Mouse (Mus musculus) left cerebral cortex, adult 18-20 months (tissue): ENCODE measurements around the gene Ptx4. TPM values are rescaled to one million over a fixed set of nuclear protein-coding genes. Genes with fewer than 3 reads are reported as not detected.
"Not testable (repeated sequence)": the region's sequence is repeated elsewhere in the genome, so short reads cannot be mapped to it uniquely, and the experiment has no call there.

Source experiments
- DNase-seq, 2 experiments: peaks; one replicate each; pipeline ENCODE4 v3.0.0; 2021 to 2022; ENCODE audit warnings: low spot score in 2 of 2, mixed read lengths in 1 of 2
- total RNA-seq, 2 experiments: library from RNA; stranded (reverse); gene quantifications; 2 replicates each; pipeline ENCODE4 v1.2.3; 2021

Gene Ptx4
- total RNA-seq, 2 experiments from 2014 or later, result 0.54 to 0.67 TPM

DNA sequence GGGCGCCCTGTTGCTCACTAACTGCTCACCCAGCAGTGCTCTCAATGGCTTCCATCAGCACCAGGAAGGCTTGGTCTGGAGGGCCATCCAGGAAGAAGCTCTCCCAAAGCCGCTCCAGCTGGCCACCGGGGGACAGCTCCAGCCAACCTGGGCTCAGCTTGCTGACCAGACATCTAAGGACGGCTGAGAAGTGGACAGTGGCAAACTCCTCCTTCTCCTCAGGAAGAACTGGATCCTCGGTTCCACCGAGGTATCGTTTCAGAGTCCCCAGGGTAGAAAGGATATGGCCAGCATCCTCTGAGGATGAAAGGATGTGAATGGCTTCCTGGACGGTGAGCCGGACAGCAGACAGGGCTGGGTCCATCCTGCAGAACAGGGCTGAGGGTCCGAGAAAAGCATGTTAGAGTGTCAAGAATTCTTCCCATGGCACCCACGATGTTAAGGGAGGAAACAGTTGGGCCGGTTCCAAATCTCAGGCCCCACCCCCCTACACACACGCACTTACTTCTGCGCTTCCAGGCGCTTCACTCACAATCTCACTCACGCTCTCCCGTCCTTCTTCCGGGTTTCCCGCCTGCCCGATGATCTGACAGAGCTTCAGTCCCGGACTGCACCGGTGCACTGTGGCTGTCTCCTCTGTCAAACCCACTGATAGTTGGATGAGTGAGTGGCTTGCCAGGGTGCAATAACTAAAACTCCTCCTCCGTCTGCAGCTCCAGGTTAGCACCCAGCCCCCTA is 5.5 kb upstream of the Ptx4 start:
- DNase-seq, result peak in 1 of 2 experiments; percentile 9

DNA sequence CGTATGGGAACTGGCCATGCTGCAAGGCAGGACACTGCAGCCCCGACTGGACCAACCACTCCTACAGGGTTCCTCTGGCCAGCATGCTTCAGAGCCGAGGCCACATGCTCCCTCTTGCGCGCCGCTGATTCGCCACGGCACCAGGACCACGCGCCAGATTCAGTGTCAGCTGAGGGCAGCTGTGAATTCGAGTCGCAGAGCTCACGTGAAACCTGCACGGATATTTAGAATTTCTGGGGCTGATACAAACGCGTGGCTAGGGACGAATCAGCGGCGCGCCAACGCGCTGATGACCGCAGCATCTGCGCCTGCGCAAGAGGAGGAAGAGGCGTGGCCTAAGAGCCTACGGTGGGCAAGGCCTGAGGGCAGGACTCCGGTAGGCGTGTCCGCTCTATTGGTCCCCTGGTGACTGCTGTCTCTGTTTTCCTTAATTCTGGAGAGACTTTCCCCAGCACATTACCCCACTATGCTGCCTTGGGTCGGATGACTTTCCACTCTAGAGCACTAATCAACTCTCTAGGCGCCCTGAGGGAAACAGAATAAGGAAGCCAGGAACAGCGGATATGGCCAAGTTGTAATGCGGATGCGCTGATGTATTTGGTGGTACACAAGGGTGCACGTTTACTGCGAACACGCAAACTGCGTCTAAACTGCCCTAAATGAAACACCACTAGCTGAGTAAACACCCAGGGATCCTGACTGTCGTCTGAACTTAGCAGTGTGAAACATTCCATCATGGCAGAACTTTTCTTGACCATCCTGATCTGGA is 4.7 kb upstream of the Ptx4 start, which contains the start of gene Telo2:
TSS of gene Telo2 (minus strand) at position 304 of the 769 bp plus-strand sequence.
- DNase-seq, result peak; percentile 93 to 94

DNA sequence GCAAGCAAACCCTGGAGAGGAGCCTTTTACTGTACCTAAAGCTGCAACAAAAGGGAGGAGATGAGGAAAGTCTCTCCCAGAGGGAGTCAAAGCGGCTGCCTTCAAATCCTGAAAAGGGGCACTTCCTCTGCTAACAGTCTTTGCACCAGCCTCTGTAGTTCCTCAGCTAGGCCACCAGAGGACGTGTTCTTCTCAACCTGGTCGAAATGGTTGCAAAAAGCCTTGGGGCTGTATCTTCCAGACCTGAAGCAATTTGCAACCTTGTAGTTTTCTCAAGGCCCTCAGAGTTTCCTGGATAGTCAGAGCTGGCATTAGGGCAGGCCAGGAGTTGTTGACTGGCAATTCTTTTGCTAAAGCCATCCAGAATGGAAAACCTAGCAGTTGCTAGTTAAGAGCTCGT is 3.3 kb upstream of the Ptx4 start:
- DNase-seq, result no peak

DNA sequence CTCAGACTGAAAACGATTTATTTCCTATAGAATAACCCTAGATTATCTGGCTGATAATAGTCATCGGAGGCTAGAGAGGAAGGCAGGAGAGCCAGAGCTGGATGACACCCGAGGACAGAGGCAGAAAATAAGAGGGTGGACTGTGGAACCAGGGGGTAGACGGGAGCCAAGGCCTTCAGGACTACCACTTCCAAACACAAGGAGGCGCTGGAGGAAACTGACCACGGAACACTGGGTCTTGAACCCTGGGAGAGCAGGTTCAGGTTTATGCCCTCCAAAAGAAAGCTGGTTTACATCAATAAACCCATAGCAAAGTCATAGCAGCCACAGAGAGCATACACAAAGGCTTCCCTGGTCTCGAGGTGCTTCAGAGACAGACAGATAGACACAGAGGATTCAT is 3.4 kb downstream of the Ptx4 start:
- DNase-seq, result no peak

DNA sequence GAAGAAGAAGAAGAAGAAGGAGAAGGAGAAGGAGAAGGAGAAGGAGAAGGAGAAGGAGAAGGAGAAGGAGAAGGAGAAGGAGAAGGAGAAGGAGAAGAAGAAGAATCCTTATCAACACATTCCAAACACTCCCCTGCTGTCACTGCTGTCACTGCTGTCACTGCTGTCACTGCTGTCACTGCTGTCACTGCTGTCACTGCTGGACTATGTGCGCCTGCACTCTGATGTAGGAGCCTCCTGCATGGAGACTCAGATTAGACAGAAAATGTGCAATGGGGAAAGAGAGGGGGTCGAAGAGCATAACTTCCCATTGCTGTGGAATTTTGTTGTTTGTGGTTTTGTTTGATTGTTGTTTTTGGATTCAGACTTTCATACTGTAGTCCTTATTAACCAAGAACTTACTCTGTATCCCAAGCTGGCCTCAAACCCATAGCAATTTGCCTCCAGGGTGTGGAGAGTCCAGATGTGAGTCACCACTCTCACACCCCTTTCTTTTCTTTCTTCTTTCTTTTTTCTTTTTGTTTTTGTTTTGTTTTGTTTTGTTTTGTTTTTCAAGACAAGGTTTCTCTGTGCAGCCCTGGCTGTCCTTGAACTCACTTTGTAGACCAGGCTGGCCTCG is 5.0 kb downstream of the Ptx4 start:
- not testable (repeated sequence) for DNase-seq

DNA sequence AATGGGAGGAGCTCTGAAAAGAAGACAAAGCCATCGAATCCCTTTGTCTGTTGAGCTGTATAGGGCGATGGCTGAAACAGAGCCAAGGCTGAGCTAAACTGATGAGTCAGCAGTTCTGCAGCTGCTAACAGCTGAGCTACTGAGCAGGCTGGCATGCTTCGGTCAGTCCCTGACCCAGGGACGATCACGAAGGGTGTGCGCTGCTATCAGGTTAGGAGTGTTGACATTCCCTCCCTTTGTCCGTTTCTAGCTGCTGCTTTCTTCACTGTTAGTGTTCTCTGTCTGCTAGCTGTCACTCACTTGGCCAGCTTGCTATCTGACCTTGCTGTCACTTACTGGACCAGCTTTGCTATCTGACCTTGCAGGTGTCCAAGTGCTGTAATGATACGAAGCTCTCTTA is 6.5 kb downstream of the Ptx4 start:
- no peak for DNase-seq

DNA sequence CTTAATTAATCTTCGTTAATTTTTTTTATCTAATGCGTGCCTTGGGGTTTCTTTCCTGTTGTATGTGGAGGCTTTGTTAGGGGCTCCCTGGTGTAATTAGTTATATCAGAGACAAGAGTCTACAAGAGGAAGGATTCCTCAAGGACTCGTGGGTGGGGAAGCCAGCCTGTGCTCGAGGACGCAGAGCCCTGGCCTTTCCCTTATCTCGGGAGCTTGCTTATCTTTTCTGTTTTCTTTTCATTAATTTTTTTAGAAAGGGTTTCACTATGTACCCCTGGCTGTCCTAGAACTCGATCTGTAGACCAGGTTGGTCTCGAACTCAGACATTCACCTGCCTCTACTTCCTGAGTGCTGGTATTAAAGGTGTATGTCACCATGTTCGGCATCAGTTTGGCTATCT is 7.1 kb downstream of the Ptx4 start:
- DNase-seq, result no peak

DNA sequence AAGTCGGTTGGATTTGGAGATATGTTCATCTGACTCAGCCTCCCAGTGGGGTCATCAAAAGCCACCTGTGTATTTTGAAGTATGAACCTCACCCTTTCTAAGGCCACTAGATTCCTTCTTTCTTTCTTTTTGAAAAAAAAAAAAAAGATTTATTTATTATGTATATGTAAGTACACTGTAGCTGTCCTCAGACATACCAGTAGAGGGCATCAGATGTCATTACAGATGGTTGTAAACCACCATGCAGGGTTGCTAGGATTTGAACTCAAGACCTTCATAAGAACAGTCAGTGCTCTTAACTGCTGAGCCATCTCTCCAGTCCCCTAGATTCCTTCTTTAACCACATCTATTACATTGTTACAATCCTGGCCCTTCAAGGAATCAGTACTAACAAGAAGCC is 9.5 kb downstream of the Ptx4 start:
- DNase-seq, result no peak

DNA sequence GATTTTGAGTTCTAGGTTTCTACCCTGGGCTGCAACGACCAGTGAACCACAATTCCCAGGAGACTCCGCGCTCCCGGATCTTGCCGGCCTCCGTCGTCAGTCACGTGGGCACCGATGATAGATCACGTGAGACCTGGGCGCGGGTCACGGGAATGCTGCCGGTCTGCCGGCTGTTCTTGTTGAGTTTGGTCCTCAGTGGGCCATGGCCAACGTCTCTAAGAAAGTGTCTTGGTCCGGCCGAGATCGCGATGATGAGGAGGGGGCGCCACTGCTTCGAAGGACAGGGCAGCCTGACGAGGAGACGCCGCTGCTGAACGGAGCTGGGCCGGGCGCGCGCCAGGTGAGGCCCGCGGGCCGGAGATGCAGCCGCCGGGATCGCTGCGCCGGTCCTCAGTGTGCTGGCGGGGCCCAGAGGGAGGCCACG is 12.7 kb downstream of the Ptx4 start, which contains the start of gene Clcn7:
TSS of gene Clcn7 (plus strand) at position 117 of the 424 bp plus-strand sequence.
- DNase-seq, result peak; percentile 97

DNA sequence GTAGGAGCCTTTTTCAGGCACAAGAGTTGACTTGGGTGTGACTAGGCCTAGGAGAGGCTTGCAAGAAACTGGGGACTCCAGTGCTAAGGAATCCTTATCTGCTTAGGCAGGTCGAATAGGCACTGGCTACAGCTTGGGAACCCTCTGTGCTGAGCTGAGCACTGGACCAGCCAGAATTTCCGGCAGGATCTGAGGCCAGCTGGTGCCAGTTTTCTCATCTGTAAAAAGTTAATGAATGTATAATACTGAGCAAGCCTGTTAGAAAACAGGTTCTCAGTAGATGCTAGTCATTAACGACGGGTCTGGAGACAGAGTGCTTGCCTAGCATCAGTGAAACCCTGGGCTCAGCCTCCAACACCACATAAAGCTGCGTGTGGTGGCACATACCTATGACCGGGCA is 15.1 kb downstream of the Ptx4 start:
- DNase-seq, result no peak

DNA sequence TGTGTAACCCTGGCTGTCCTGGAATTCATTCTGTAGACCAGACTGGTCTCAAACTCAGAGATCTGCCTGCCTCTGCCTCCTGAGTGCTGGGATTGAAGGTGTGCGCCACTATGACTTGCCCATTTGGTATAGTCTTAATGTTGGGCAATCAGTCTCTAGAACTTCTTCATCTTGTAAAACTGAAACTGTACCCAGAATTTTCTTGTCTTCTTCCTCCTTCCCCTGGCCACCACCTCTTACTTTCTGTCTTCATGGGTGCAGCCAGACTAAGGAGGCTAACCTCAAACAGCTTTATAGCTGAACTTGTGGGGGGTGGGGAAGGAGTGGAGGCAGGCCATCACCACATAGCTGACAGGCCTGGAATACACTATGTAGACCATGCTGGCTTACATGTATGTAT is 18.2 kb downstream of the Ptx4 start:
- no peak for DNase-seq

DNA sequence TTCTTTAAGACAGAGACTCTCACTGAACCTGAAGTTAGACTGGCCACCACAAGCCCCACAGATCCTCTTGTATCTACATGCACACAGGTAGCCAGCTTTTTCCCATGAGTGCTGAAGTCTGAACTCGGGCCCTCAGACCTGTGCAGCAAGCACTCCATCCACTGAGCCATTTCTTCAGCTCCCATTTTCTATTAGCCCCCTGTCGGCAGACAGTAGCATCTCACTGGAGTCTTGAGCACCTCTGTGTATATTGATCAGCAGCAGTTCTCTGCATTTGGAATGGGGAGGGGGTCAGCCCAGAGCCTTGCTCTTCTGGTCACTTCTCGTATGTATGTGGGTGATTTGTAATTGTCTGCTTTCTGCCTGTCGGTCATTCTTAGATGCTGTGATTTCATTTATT is 19.4 kb downstream of the Ptx4 start:
- no peak for DNase-seq

DNA sequence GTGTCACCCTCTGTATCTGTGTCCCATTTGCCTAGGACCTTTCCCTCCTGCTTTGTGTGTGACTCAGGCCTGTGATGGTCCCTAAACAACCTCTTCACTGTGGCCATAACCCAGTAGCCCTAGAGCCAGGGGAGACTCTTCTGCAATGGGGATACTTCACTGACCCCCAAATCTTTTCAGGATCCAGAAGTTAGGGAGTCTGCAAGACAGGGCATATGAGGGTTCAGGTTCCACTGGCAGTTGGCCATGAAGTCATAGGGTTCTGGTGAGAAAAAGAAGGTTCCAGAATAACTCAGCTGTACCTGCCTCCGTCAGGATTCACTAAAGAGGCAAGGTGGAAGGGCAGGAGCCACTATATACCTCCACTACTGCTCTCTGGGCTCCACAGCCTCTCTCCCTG is 41.6 kb downstream of the Ptx4 start, which contains the start of gene Ccdc154:
TSS of gene Ccdc154 (plus strand) at position 301 of the 400 bp plus-strand sequence.
- DNase-seq, result no peak

DNA sequence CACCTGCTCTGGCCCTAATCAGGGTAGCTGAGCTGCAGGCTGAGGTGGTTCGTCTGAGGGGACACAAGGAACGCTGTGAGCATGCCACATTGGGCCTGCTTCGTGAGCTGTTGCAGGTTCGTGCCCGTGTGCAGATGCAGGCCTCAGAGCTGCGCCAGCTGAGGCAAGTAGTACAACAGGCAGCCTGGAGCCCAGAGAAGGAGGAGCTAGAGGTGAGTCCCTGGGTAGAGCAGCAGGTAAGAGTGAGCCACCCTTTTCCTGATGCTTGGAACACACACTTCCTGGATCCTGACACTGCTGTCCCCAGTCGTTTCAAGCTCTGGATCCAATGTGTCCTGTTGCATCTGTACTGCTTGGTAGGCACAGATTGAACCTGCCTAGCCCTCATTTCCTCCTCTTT is 42.8 kb downstream of the Ptx4 start:
- DNase-seq, result no peak

DNA sequence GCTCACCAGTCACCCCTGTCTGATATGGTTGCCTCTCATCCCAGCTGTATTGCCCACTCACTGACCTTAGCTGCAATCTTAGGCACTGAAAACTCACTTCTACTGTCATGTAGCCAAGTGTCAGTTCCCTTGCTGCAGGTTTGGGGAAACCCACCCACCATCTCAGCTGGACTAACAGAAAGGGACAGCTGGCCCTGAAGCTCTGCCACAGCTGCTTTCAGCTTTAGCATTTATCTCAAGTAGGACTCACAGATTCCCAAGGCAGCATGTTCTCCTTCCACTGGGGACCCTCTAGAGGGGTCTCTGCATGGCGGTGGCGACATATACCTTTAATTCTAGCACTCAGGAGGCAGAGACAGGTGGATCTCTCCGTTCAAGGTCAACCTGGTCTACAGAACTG is 44.2 kb downstream of the Ptx4 start:
- DNase-seq, result no peak

DNA sequence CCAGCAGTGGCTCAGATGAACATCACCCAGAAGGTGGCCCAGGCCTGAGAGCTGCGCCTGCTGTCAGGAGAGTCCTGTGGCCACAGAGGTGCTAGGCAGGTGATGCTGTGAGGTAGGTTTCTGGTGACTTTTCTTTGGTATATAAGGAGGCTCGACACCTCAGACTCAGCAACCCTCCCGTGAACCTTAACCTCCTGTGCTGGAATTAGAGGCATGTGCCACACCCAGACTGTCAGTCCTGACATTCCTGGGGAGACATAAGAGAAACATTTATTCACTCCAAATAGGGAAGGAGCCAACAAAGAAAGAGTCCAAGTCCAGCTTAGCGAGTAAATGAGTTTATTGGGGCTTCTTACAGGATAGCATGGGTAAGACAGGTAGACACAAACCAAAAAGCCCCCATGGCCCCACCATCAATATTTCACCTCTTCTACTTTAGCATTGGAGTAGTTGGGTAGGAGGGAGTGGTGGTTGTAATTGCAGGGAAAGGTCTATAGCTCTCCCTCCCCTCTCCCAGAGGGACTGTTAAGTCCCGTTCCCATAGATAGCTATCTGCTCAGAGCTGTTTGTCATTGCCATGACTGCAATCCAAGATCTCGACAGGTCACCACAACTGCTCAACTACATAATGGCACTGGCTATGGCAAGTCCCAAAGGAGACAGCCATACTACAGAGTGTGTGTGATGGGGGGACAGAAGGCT is 45.6 kb downstream of the Ptx4 start:
- DNase-seq, result no peak

DNA sequence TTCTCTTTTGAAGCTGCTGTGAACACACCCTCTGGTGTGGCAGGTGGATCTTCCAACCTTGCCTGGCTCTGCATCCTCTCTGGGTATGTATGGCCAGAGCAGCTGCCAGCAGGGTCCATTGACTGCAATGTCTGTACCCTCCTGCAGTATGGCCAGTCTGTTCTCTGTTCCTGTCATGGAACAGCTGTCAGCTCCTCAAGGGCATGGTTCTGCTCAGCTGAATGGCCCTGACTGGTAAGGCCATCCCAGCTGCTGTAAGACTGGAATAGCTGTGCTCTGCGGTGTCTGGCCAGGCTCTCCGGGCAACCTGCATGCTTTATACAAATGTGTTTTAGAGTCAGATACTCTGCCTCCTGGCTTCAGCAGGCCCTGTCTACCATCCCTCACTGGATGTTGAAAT is 49.1 kb downstream of the Ptx4 start:
- DNase-seq, result no peak

DNA sequence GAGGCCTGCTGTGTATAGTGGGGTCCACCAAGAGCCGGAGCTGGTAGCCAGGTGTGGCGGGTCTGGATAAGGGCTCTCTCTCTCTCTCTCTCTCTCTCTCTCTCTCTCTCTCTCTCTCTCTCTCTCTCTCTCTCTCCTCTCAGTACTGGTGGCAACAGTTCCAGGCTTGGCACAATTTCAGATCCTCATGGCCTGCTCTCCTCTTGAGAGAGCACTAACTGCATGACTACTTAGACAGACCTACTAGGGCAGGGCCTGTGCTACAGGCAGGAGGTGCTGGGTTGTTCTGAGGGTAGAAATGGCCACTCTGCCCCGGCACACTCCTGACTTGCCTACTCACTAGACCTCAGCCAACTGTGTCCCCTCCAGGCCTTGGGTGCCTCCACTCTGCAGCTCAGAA is 52.0 kb downstream of the Ptx4 start:
- no peak for DNase-seq
